In the genomic region with DNA sequence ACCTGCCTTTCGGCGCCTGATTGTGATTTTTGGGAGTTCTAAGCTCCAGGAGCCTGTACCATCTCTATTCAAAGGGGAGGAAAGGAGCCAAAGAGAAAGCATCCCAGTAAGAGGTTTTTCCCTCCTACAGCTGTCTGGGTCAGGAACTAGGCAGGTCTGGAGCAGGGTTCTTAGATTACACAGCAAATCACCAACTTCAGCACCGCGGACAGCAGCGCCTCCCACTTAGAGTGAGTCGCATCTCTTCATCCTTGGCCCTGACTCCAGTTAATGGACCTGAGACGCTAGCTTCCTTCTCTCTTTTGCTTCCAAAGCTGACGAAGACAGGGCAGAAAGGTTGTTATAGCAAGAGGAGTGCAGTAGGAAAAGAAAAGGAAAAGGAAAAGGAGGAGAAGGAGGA, we compare ENCODE assay signal across 9 mouse cellular contexts. TPM values are rescaled to one million over a fixed set of nuclear protein-coding genes. Genes with fewer than 3 reads are reported as not detected.
A peak's percentile ranks its signal among the peaks of the same experiment; 100 is the strongest.
DNase-seq lines count a peak whose midpoint lies in the region; ATAC-seq lines count a peak whose summit lies in the region.
"Had no signal": no experiment of that assay in that cellular context is flagged by ENCODE, and none has a peak within 500 bp of the region (broad histone marks: within the 10 kb centered on the region; RNA-seq: fewer than 3 reads in every experiment).

A gene (plus strand): TSS at position 267 of the 400 bp plus-strand sequence.

- no peaks in the 10 kb centered on the region for H3K4me1 ChIP-seq in heart, embryonic 10.5 days
- H3K4me1 ChIP-seq in neural tube, embryonic 11.5 days (ENCODE audit: control insufficient read depth, insufficient read depth, low read length): no peaks in the 10 kb centered on the region
- H3K4me1 ChIP-seq: stomach, embryonic 15.5 days had no signal

- peak; percentile 90 for ATAC-seq in common myeloid progenitor, adult 5-6 weeks (replicated peaks; ENCODE audit: low read depth, poor library complexity, severe bottlenecking)
- ATAC-seq in granulocyte monocyte progenitor cell, adult 5-6 weeks (replicated peaks; ENCODE audit: poor library complexity, severe bottlenecking): peak; percentile 37; the same call in 1 of the 2 replicates
- ATAC-seq in neural tube, embryonic 11.5 days (ENCODE audit: insufficient read depth, low FRiP score, low TSS enrichment): peak; percentile 59; the same call in 1 of the 2 replicates

- peak; percentile 85 for DNase-seq in heart, embryonic 10.5 days (ENCODE audit: low spot score)
- DNase-seq in heart, adult 9 months (ENCODE audit: low spot score in 2 of 2): no peak
- peak; percentile 76 for DNase-seq in ZHBTc4 (ENCODE audit: low read depth, low spot score)
- DNase-seq in left cerebral cortex, adult 8-10 months (ENCODE audit: low spot score in 2 of 2): peak; percentile 18 to 33
- DNase-seq in neural tube, embryonic 11.5 days (ENCODE audit: low spot score): peak; percentile 85
- DNase-seq in B cell, adult 2 months: no peak

- H3K4me3 ChIP-seq in heart, embryonic 10.5 days: no peak within 1 kb of the TSS
- peak within 1 kb of the TSS; percentile 36 for H3K4me3 ChIP-seq in neural tube, embryonic 11.5 days (ENCODE audit: low read depth, low read length)
- H3K4me3 ChIP-seq: stomach, embryonic 15.5 days had no signal

- WGBS in heart, embryonic 10.5 days: 12% methylated on average over 8 of the region's 8 CpGs
- 11% methylated on average over 8 of the region's 8 CpGs for WGBS in neural tube, embryonic 11.5 days

- H3K27me3 ChIP-seq in heart, embryonic 10.5 days (ENCODE audit: insufficient read depth, poor library complexity, severe bottlenecking): peaks cover 12% of the 10 kb centered on the region; the same call in 1 of the 2 replicates
- no peaks in the 10 kb centered on the region for H3K27me3 ChIP-seq in neural tube, embryonic 11.5 days (ENCODE audit: control insufficient read depth, insufficient read depth, low read length)

- no peak within 1 kb of the TSS for H3K27ac ChIP-seq in heart, embryonic 10.5 days
- H3K27ac ChIP-seq in neural tube, embryonic 11.5 days (ENCODE audit: low read depth, low read length): no peak within 1 kb of the TSS
- H3K27ac ChIP-seq: stomach, embryonic 15.5 days had no signal

- H3K9me3 ChIP-seq in heart, embryonic 10.5 days: no peaks in the 10 kb centered on the region
- H3K9me3 ChIP-seq in neural tube, embryonic 11.5 days (ENCODE audit: control insufficient read depth, low read length): no peaks in the 10 kb centered on the region
- H3K9me3 ChIP-seq: stomach, embryonic 15.5 days had no signal

- peak within 1 kb of the TSS; percentile 60 for H3K4me2 ChIP-seq in neural tube, embryonic 11.5 days (ENCODE audit: low read depth)
- H3K4me2 ChIP-seq: stomach, embryonic 15.5 days had no signal

- no peaks in the 10 kb centered on the region for H3K36me3 ChIP-seq in heart, embryonic 10.5 days
- no peaks in the 10 kb centered on the region for H3K36me3 ChIP-seq in neural tube, embryonic 11.5 days (ENCODE audit: control insufficient read depth, insufficient read depth, low read length)
- H3K36me3 ChIP-seq: stomach, embryonic 15.5 days had no signal

- peak within 1 kb of the TSS; percentile 48; the same call in 1 of the 2 replicates for H3K9ac ChIP-seq in neural tube, embryonic 11.5 days (ENCODE audit: low read length)
- H3K9ac ChIP-seq: stomach, embryonic 15.5 days had no signal

RNA-seq across cellular contexts. Expression of the gene that starts here (rescaled TPM):
- 0.79 and 1.4 TPM in 2 replicates for polyA plus RNA-seq in heart, embryonic 10.5 days (2016; fragmentation: Nextera tagmentation; extraction: Ambion mirVana)
- not detected in 2 replicates for total RNA-seq in common myeloid progenitor, adult 5-6 weeks (2017)
- not detected in 2 replicates for total RNA-seq in granulocyte monocyte progenitor cell, adult 5-6 weeks (2014; fragmentation: Nextera tagmentation)
- not detected in 2 replicates for total RNA-seq in granulocyte monocyte progenitor cell, adult 5-6 weeks (2017)
- 100 to 1,000 TPM; 112 to 127 (median 119) TPM for total RNA-seq in left cerebral cortex, adult 8-10 months (2022)
- 6.0 and 6.9 TPM in 2 replicates for polyA plus RNA-seq in neural tube, embryonic 11.5 days (2014; fragmentation: Nextera tagmentation; extraction: Ambion mirVana)

Comparison
In these comparisons a context has a peak if more than half of its experiments do, and no peak if none do; other contexts are left out.
1. RNA of the gene that starts here (total RNA-seq): 112 to 127 TPM in left cerebral cortex, adult 8-10 months; not detected in common myeloid progenitor, adult 5-6 weeks and not detected in granulocyte monocyte progenitor cell, adult 5-6 weeks; every median in the first group is over 100 times any median in the second.
2. DNase-seq: peak in heart, embryonic 10.5 days (single experiment), ZHBTc4 (single experiment), left cerebral cortex, adult 8-10 months (2 of 2) and neural tube, embryonic 11.5 days (single experiment); none in heart, adult 9 months (0 of 2) and B cell, adult 2 months (0 of 2).
3. Peak in ATAC-seq in common myeloid progenitor, adult 5-6 weeks; RNA of the gene not detected or under 1 TPM.
4. Peak in ATAC-seq in granulocyte monocyte progenitor cell, adult 5-6 weeks; RNA of the gene not detected or under 1 TPM.
5. ATAC-seq: peak in every context shown above with its lines; median percentile 90 in common myeloid progenitor, adult 5-6 weeks; 59 in neural tube, embryonic 11.5 days; 37 in granulocyte monocyte progenitor cell, adult 5-6 weeks.